Mouse (Mus musculus): ENCODE measurements at regions not wholly inside any gene's neighbourhood (a gene's known extent, or its start where the extent isn't known, plus 50 kb on each side); places are given as distances from the start of the nearest gene placed in this dataset.

DNA sequence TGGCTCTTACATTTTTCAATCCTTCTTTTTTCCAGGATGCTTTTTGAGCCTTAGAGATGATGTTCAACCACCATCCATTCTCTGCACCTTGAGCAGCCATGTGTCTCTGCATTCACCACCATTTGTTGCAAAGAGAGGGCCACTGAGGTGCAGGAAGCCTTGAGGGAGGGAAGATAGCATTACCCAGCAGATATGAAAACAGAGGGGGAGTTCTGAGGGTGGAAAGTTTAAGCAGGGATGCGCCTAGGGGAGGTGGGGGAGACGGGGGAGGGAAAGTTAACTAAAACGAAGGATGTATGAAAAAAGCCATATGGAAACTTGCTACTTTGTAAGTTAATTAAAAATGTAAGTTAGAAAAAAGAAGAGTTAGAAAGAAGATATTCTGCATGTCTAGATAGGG, 142.1 kb downstream of the Sec61b start:
- no peak for TF ChIP-seq POLR2A (IDR thresholded peaks at IDR 0.05; ENCODE audit: borderline replicate concordance, low read depth, low read length)
- no peak for TF ChIP-seq CTCF (IDR thresholded peaks at IDR 0.05; ENCODE audit: low read depth, low read length)
- Histone ChIP-seq H3K4me3 (ENCODE audit: insufficient read depth, low read length) (no peak overlapping the region), H3K4me1 (ENCODE audit: control insufficient read depth, insufficient read depth, low read length) (no peaks in the 10 kb centered on the region), H3K27ac (ENCODE audit: insufficient read depth, low read depth, low read length) (no peak overlapping the region)

DNA sequence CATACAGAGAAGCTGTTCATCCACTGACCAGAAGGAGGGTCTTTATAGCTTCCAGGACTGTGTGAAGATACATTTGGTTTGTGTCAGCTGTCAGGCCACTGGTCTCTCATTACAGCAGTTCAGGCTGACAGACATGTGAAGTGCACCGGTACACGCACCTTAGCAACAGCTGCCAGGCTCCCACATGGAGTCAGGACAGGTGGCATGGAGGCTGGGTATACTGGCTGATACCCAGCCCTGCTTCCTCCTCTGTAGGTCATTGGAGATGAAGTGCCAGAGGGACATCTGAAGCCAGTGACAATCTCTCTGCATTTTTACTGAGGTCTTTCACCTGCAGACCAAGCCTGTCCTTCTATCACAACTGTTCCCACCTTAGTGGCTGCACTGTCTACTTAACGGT, 146.2 kb downstream of the Sec61b start:
- TF ChIP-seq POLR2A (IDR thresholded peaks at IDR 0.05; ENCODE audit: borderline replicate concordance, low read depth, low read length) (no peak), CTCF (IDR thresholded peaks at IDR 0.05; ENCODE audit: low read depth, low read length) (no peak)

DNA sequence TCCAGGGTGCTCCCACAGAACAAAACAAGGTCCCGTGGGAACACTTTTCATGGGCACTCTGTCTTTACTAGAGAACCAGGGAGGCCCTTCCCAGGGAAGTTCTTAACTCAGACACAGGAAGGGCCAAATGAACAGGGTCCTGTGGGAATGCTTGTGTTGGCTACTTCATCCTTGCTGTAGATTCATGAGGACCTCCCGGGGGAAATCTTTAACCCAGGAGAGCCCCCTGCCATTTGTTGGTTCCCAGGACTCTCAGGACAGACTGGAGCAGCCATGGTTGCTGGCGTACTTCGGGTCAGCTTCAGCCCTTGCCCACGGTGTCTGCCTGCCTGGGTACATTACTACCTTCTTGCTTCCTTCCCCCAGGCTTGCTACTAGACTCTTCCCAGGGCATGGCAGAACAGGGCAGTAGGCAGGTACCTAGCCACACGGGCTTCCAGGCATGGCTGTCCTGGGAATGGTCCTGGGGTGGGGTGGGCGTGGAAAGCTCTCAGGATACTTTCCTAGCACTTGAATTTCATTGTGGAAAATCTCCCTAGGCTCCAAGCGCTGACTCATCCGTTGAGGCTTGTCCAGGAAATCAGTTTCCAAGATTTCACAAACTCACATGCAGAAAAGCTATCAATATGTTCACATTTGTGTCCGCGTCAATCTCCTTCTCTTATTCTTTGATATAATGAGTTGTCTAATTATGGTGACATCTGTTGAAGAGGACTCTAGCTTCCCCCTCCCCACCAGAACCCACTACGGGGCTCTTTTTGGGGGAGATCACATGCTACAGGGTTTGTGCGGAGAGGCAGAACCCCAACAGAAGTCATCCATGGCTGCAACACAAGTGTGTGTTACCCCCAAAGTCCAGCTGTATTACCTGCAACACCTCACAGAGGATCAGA, 148.6 kb downstream of the Sec61b start:
- H3K4me3 ChIP-seq (ENCODE audit: insufficient read depth, low read length) = no peak overlapping the region
- H3K27ac ChIP-seq (ENCODE audit: insufficient read depth, low read depth, low read length) = no peak overlapping the region
- TF ChIP-seq POLR2A (IDR thresholded peaks at IDR 0.05; ENCODE audit: borderline replicate concordance, low read depth, low read length) (no peak), CTCF (IDR thresholded peaks at IDR 0.05; ENCODE audit: low read depth, low read length) (no peak)
- no peaks in the 10 kb centered on the region for H3K4me1 ChIP-seq (ENCODE audit: control insufficient read depth, insufficient read depth, low read length)

More for the DNA sequence above, 146.2 kb downstream of the Sec61b start:
- Histone ChIP-seq H3K4me3 (ENCODE audit: insufficient read depth, low read length) (no peak overlapping the region), H3K27ac (ENCODE audit: insufficient read depth, low read depth, low read length) (no peak overlapping the region), H3K4me1 (ENCODE audit: control insufficient read depth, insufficient read depth, low read length) (no peaks in the 10 kb centered on the region)

DNA sequence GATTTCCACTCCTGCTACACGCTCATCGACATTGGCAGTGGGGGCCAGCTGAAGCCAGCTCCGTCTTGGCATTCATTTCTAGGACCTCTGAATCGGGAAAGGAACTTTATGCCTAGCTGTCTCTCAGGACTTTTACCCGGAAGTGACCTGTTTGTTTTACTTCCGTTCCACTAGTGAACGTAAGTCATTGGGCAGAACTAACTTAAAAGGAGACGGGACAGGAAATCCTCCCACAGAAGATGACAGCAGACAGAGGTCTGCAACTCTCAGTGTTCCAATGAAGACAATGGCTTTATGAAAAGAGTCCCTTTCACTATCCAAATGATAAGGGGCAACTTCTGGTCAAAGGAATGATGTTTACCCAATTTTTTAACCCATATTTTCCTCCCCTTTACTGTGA, 155.5 kb downstream of the Sec61b start:
- Histone ChIP-seq H3K4me3 (ENCODE audit: insufficient read depth, low read length) (no peak overlapping the region), H3K27ac (ENCODE audit: insufficient read depth, low read depth, low read length) (no peak overlapping the region), H3K4me1 (ENCODE audit: control insufficient read depth, insufficient read depth, low read length) (no peaks in the 10 kb centered on the region)
- TF ChIP-seq CTCF (IDR thresholded peaks at IDR 0.05; ENCODE audit: low read depth, low read length) (no peak), POLR2A (IDR thresholded peaks at IDR 0.05; ENCODE audit: borderline replicate concordance, low read depth, low read length) (no peak)

DNA sequence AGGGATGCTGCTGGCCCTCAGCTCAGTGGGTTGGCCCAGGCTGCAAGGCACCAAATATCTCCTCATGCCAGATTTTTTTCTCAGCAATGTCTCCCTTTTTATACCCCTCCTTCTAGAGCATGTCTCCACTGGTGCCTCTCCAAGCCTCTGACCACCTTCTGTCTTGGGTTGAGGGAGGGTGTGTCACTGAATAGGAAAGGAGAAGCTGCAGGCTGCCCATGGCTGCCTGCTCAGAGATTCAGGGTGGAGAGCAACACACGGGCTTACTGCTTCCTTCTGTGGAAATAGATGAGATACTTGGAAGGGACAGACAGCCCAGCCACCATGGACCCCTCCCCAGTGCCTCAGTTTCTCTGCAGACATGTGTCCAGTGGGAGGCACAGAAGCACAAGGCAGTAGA, 156.0 kb downstream of the Sec61b start:
- TF ChIP-seq POLR2A (IDR thresholded peaks at IDR 0.05; ENCODE audit: borderline replicate concordance, low read depth, low read length) (no peak), CTCF (IDR thresholded peaks at IDR 0.05; ENCODE audit: low read depth, low read length) (no peak)

DNA sequence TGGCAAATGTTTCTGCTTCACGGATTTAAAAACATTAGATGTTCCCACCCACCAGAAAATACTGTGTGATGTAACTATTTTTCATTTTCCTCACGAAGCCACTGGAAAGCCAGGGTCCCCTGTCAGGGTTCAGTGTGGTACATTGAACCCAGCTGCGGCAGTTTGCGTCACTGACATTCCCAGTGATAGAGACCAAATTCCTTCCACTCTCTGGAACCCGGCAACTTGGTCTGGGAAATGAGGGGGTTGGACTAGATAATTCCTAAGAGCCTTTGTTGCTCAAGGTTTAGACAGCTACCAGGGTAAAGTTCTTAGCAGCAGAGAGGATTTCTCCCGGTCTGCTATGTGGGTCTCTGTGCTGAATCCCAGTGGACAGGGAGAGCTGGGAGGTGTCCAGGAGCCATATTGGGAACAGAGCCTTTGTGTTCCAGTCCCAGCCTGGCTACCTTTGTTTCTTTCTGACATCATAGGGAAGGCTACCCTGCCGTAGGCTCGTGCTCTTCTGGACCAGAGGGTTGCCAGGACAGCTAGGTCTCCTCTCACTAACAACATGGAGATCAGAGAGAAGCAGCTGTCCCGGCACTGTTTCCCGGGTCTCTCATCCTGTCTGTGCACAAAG, 164.5 kb downstream of the Sec61b start:
- Histone ChIP-seq H3K4me3 (ENCODE audit: insufficient read depth, low read length) (no peak overlapping the region), H3K4me1 (ENCODE audit: control insufficient read depth, insufficient read depth, low read length) (no peaks in the 10 kb centered on the region), H3K27ac (ENCODE audit: insufficient read depth, low read depth, low read length) (no peak overlapping the region)
- no peak for TF ChIP-seq CTCF (IDR thresholded peaks at IDR 0.05; ENCODE audit: low read depth, low read length)
- no peak for TF ChIP-seq POLR2A (IDR thresholded peaks at IDR 0.05; ENCODE audit: borderline replicate concordance, low read depth, low read length)

More for the DNA sequence above, 156.0 kb downstream of the Sec61b start:
- H3K4me1 ChIP-seq (ENCODE audit: control insufficient read depth, insufficient read depth, low read length) = no peaks in the 10 kb centered on the region
- H3K4me3 ChIP-seq (ENCODE audit: insufficient read depth, low read length) = no peak overlapping the region
- H3K27ac ChIP-seq (ENCODE audit: insufficient read depth, low read depth, low read length) = no peak overlapping the region

DNA sequence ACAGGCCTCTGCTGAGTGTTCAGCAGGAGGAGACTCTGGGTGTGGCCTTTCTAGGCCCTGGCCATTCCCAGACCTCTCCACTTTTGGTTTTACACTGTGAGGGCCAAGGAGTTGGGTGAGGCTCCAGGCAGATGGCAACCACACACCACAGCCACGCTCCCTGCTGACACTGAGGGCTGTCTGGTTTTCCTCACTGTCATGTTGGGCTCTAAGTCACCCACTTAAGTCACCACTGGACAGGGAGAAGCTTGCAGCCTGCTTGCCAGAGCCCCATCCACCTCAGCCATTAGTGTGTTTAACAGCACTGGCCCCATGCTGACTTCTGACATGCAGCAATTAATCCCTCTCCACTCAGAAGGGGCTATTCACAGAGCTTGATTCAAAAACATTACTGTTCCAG, 170.6 kb downstream of the Sec61b start:
- TF ChIP-seq POLR2A (IDR thresholded peaks at IDR 0.05; ENCODE audit: borderline replicate concordance, low read depth, low read length) (no peak), CTCF (IDR thresholded peaks at IDR 0.05; ENCODE audit: low read depth, low read length) (no peak)
- Histone ChIP-seq H3K4me1 (ENCODE audit: control insufficient read depth, insufficient read depth, low read length) (no peaks in the 10 kb centered on the region), H3K4me3 (ENCODE audit: insufficient read depth, low read length) (no peak overlapping the region), H3K27ac (ENCODE audit: insufficient read depth, low read depth, low read length) (no peak overlapping the region)

DNA sequence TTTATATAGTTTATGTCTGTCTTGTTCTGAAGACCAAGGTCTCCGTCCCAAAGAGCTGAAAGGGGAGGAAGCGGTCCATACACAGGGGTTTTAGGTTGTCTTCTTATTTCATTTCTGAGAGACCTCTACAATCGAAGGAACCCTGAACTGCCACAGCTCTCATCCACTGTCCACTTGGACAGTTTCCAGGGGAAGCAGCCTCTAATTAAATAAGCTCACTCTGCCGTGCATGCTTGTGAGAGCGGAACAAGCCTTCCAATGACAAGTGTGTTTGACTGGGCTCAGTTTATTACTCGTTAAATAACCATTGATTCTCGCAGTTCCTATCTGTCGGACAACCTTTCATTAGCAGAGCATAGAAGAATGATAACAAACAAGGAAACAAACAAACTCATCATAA, 174.2 kb downstream of the Sec61b start:
- TF ChIP-seq POLR2A (IDR thresholded peaks at IDR 0.05; ENCODE audit: borderline replicate concordance, low read depth, low read length) = no peak
- no peak for TF ChIP-seq CTCF (IDR thresholded peaks at IDR 0.05; ENCODE audit: low read depth, low read length)
- H3K4me1 ChIP-seq (ENCODE audit: control insufficient read depth, insufficient read depth, low read length) = no peaks in the 10 kb centered on the region
- no peak overlapping the region for H3K4me3 ChIP-seq (ENCODE audit: insufficient read depth, low read length)
- no peak overlapping the region for H3K27ac ChIP-seq (ENCODE audit: insufficient read depth, low read depth, low read length)

DNA sequence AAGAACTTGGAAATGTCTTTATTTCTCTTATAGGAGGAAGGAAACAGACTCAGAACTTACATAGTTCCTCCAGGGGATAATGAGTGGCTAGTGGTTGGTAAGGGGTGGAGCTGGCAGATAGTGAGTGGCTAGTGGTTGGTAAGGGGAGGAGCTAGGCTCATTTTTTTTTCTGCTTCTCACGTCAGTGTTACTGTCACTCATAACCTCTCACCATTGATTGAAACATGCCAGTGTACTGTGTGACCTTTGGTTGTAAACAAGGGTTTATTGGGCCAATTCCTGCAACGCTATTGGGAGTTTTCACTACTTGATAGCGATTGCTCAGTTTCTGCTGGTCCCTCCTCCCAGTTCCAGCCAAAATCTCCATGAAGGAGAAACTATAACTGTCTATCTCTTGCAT, 175.5 kb downstream of the Sec61b start:
- H3K27ac ChIP-seq (ENCODE audit: insufficient read depth, low read depth, low read length) = no peak overlapping the region
- no peaks in the 10 kb centered on the region for H3K4me1 ChIP-seq (ENCODE audit: control insufficient read depth, insufficient read depth, low read length)
- H3K4me3 ChIP-seq (ENCODE audit: insufficient read depth, low read length) = no peak overlapping the region
- no peak for TF ChIP-seq POLR2A (IDR thresholded peaks at IDR 0.05; ENCODE audit: borderline replicate concordance, low read depth, low read length)
- no peak for TF ChIP-seq CTCF (IDR thresholded peaks at IDR 0.05; ENCODE audit: low read depth, low read length)

DNA sequence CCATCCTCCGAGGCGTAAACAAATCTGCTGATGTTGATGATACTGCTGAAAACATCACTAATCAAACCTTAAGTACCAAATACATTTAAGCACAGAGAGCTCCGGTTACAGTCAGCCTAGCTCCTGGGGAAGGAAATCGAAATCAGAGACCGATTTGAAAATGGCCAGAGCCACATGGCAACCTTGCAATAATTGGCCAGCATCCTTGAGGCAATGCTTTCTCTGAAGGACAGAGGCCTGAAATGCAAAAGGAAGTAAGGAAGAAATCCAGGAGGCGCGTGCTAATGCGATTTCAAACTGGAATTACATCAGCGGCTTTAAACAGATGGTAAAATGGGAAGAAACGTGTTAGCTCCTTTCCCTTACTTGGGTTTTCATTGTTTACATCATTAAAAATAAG, 177.1 kb downstream of the Sec61b start:
- TF ChIP-seq POLR2A (IDR thresholded peaks at IDR 0.05; ENCODE audit: borderline replicate concordance, low read depth, low read length) (no peak), CTCF (IDR thresholded peaks at IDR 0.05; ENCODE audit: low read depth, low read length) (no peak)
- no peaks in the 10 kb centered on the region for H3K4me1 ChIP-seq (ENCODE audit: control insufficient read depth, insufficient read depth, low read length)
- H3K4me3 ChIP-seq (ENCODE audit: insufficient read depth, low read length) = no peak overlapping the region
- no peak overlapping the region for H3K27ac ChIP-seq (ENCODE audit: insufficient read depth, low read depth, low read length)
